Mouse (Mus musculus): ENCODE measurements at regions not wholly inside any gene's neighbourhood (a gene's known extent, or its start where the extent isn't known, plus 50 kb on each side); places are given as distances from the start of the nearest gene placed in this dataset.

- TF ChIP-seq CTCF (IDR thresholded peaks at IDR 0.05; ENCODE audit: low read depth): no peak
- Histone ChIP-seq H3K27ac (no peak overlapping the region), H3K4me3 (replicated peaks; ENCODE audit: low read depth, low read length) (no peak overlapping the region), H3K4me2 (ENCODE audit: low read length) (no peak overlapping the region), H3K9ac (ENCODE audit: low read depth, low read length) (no peak overlapping the region), H3K9me3 (replicated peaks; ENCODE audit: low read length) (no peaks in the 10 kb centered on the region), H3K36me3 (ENCODE audit: insufficient read depth, low read length) (no peaks in the 10 kb centered on the region), H3K4me1 (replicated peaks; ENCODE audit: insufficient read depth, low read length) (no peaks in the 10 kb centered on the region), H3K27me3 (ENCODE audit: insufficient read depth, low read length) (no peaks in the 10 kb centered on the region)
- ATAC-seq (replicated peaks; ENCODE audit: low FRiP score, low read depth): no peak
- no peak for DNase-seq (ENCODE audit: low spot score)
Measured at GRCm38 (mm10) chr5:7586547-7586946, 242.0 kb upstream of the Zfp804b start.

DNA sequence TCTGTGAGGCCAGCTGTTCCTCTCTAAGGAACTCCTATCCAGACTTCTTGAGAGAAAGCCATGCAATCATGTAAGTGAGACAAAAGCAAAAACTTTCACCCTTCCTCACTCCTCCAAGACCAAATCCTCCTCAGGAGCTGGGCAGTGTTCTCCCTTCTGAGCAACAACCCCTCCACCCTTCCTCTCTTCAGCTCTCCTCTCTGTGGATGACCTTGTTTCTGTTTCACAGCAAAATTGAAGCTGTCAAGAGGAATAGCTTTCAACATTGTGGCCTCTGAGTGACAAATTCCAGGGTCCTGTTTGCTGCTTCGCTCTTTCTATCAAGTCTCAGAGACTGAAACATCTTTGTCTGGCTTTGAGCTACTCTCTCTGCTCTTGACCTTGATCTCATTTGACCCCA, 255.9 kb upstream of the Zfp804b start:
- Histone ChIP-seq H3K4me2 (ENCODE audit: low read length) (no peak overlapping the region), H3K36me3 (ENCODE audit: insufficient read depth, low read length) (no peaks in the 10 kb centered on the region), H3K4me3 (replicated peaks; ENCODE audit: low read depth, low read length) (no peak overlapping the region), H3K9me3 (replicated peaks; ENCODE audit: low read length) (no peaks in the 10 kb centered on the region), H3K27ac (no peak overlapping the region), H3K4me1 (replicated peaks; ENCODE audit: insufficient read depth, low read length) (no peaks in the 10 kb centered on the region), H3K27me3 (ENCODE audit: insufficient read depth, low read length) (no peaks in the 10 kb centered on the region), H3K9ac (ENCODE audit: low read depth, low read length) (no peak overlapping the region)
- ATAC-seq (replicated peaks; ENCODE audit: low FRiP score, low read depth): no peak
- no peak for TF ChIP-seq CTCF (IDR thresholded peaks at IDR 0.05; ENCODE audit: low read depth)
- WGBS: 67% methylated on average over 1 of the region's 1 CpGs
- DNase-seq (ENCODE audit: low spot score): no peak

- Histone ChIP-seq H3K9ac (ENCODE audit: low read depth, low read length) (no peak overlapping the region), H3K27ac (no peak overlapping the region), H3K4me1 (replicated peaks; ENCODE audit: insufficient read depth, low read length) (no peaks in the 10 kb centered on the region), H3K4me2 (ENCODE audit: low read length) (no peak overlapping the region), H3K36me3 (ENCODE audit: insufficient read depth, low read length) (no peaks in the 10 kb centered on the region), H3K27me3 (ENCODE audit: insufficient read depth, low read length) (no peaks in the 10 kb centered on the region), H3K9me3 (replicated peaks; ENCODE audit: low read length) (no peaks in the 10 kb centered on the region), H3K4me3 (replicated peaks; ENCODE audit: low read depth, low read length) (no peak overlapping the region)
- TF ChIP-seq CTCF (IDR thresholded peaks at IDR 0.05; ENCODE audit: low read depth): no peak
- ATAC-seq (replicated peaks; ENCODE audit: low FRiP score, low read depth): no peak
- DNase-seq (ENCODE audit: low spot score): no peak
Measured at GRCm38 (mm10) chr5:7607517-7607916, 263.0 kb upstream of the Zfp804b start.

GRCm38 (mm10) chr5:7607924-7608323, 263.4 kb upstream of the Zfp804b start:
- no peak overlapping the region for H3K4me2 ChIP-seq (ENCODE audit: low read length)
- no peak for DNase-seq (ENCODE audit: low spot score)
- ATAC-seq (replicated peaks; ENCODE audit: low FRiP score, low read depth): no peak
- no peaks in the 10 kb centered on the region for H3K9me3 ChIP-seq (replicated peaks; ENCODE audit: low read length)
- H3K9ac ChIP-seq (ENCODE audit: low read depth, low read length): no peak overlapping the region
- no peak for TF ChIP-seq CTCF (IDR thresholded peaks at IDR 0.05; ENCODE audit: low read depth)
- H3K4me3 ChIP-seq (replicated peaks; ENCODE audit: low read depth, low read length): no peak overlapping the region
- no peaks in the 10 kb centered on the region for H3K36me3 ChIP-seq (ENCODE audit: insufficient read depth, low read length)
- H3K4me1 ChIP-seq (replicated peaks; ENCODE audit: insufficient read depth, low read length): no peaks in the 10 kb centered on the region
- 82% methylated on average over 2 of the region's 2 CpGs for WGBS
- H3K27me3 ChIP-seq (ENCODE audit: insufficient read depth, low read length): no peaks in the 10 kb centered on the region
- H3K27ac ChIP-seq: no peak overlapping the region

- Histone ChIP-seq H3K36me3 (ENCODE audit: insufficient read depth, low read length) (no peaks in the 10 kb centered on the region), H3K9ac (ENCODE audit: low read depth, low read length) (no peak overlapping the region), H3K27me3 (ENCODE audit: insufficient read depth, low read length) (no peaks in the 10 kb centered on the region), H3K4me1 (replicated peaks; ENCODE audit: insufficient read depth, low read length) (no peaks in the 10 kb centered on the region), H3K4me3 (replicated peaks; ENCODE audit: low read depth, low read length) (no peak overlapping the region), H3K27ac (no peak overlapping the region), H3K9me3 (replicated peaks; ENCODE audit: low read length) (no peaks in the 10 kb centered on the region), H3K4me2 (ENCODE audit: low read length) (no peak overlapping the region)
- 78% methylated on average over 2 of the region's 2 CpGs for WGBS
- DNase-seq (ENCODE audit: low spot score) (no peak), ATAC-seq (replicated peaks; ENCODE audit: low FRiP score, low read depth) (no peak)
- TF ChIP-seq CTCF (IDR thresholded peaks at IDR 0.05; ENCODE audit: low read depth): no peak
Measured at GRCm38 (mm10) chr5:7655280-7655679, 305.0 kb upstream of the Steap4 start.

- H3K36me3 ChIP-seq (ENCODE audit: insufficient read depth, low read length): no peaks in the 10 kb centered on the region
- no peak overlapping the region for H3K4me2 ChIP-seq (ENCODE audit: low read length)
- H3K27ac ChIP-seq: no peak overlapping the region
- WGBS: 64% methylated on average over 1 of the region's 1 CpGs
- ATAC-seq (replicated peaks; ENCODE audit: low FRiP score, low read depth) (no peak), DNase-seq (ENCODE audit: low spot score) (no peak)
- H3K4me3 ChIP-seq (replicated peaks; ENCODE audit: low read depth, low read length): no peak overlapping the region
- H3K27me3 ChIP-seq (ENCODE audit: insufficient read depth, low read length): no peaks in the 10 kb centered on the region
- TF ChIP-seq CTCF (IDR thresholded peaks at IDR 0.05; ENCODE audit: low read depth): no peak
- no peaks in the 10 kb centered on the region for H3K4me1 ChIP-seq (replicated peaks; ENCODE audit: insufficient read depth, low read length)
- H3K9ac ChIP-seq (ENCODE audit: low read depth, low read length): no peak overlapping the region
- H3K9me3 ChIP-seq (replicated peaks; ENCODE audit: low read length): no peaks in the 10 kb centered on the region
Measured at GRCm38 (mm10) chr5:7701776-7702175, 258.5 kb upstream of the Steap4 start.

GRCm38 (mm10) chr5:7719557-7719956, 240.7 kb upstream of the Steap4 start:
- no peak overlapping the region for H3K4me2 ChIP-seq (ENCODE audit: low read length)
- no peaks in the 10 kb centered on the region for H3K27me3 ChIP-seq (ENCODE audit: insufficient read depth, low read length)
- no peaks in the 10 kb centered on the region for H3K4me1 ChIP-seq (replicated peaks; ENCODE audit: insufficient read depth, low read length)
- no peaks in the 10 kb centered on the region for H3K36me3 ChIP-seq (ENCODE audit: insufficient read depth, low read length)
- no peaks in the 10 kb centered on the region for H3K9me3 ChIP-seq (replicated peaks; ENCODE audit: low read length)
- no peak overlapping the region for H3K4me3 ChIP-seq (replicated peaks; ENCODE audit: low read depth, low read length)
- DNase-seq (ENCODE audit: low spot score): no peak
- ATAC-seq (replicated peaks; ENCODE audit: low FRiP score, low read depth): no peak
- TF ChIP-seq CTCF (IDR thresholded peaks at IDR 0.05; ENCODE audit: low read depth): no peak
- H3K9ac ChIP-seq (ENCODE audit: low read depth, low read length): no peak overlapping the region
- H3K27ac ChIP-seq: no peak overlapping the region
